Mouse (Mus musculus): ENCODE data around the gene Smco2.

DNA sequence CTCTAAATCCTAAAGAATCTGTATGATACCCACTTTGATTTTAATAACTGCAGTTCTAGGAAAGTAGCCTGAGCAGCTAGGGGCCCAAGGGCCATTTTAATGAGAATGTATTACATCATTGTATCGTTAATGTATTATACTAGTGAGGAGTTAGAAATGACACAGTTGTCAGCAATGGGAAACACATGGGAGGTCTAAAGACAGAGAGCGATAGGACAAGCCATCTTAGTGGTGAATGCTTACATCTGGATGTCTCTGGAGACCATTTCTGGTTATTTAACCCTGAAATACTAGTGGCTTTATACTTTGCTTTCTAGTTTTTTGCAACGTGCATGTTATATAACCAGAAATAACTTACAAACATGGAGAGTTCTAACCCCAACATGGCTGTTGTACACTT, 2.0 kb downstream of the Smco2 start:
- no peak for TF ChIP-seq POLR2A (IDR thresholded peaks at IDR 0.05; ENCODE audit: low read depth, low read length)
- no peak for TF ChIP-seq CTCF (IDR thresholded peaks at IDR 0.05; ENCODE audit: extremely low read depth, insufficient read depth, insufficient read length, insufficient replicate concordance)

Data from spleen, adult 2 months (tissue).